Mouse (Mus musculus): ENCODE results near the gene Zfp663.

Zfp663 gene

DNA sequence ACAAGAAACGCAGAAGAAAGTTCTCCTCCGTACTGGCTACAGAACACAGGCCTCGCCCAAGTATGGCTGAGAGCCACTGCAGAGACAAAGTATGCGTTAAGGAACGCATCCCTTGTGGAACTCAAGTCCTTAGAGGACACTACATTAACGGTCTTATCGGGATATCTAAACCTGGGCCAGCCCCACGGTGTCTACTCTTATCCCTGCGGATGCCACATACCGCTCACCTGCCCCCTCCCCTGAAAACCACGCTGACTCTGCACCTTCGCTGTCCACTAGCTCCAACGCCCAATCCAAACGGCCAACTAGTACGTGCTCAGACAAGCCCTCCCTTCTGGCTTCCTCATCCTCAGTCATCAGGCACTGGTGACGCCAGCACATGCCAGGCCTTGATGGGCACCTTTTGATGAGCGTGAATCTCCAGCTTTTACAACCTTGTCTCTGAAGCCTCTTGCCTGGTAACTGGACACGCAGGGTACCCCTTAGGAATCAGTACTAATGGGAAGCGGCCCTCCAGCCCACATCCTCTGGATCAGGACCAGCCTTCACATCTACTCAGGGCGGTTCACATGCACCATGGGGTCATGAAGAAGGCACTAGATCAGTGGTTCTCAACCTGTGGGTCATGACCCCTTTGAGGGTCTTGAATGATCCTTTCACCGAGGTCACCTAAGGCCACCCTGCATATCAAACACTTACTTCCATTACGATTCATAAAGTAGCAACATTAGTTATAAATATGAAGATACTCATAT lies 46.4 kb downstream of the Zfp663 start:
- DNase-seq (ENCODE audit: extremely low spot score, low read depth, low spot score), result no peak

DNA sequence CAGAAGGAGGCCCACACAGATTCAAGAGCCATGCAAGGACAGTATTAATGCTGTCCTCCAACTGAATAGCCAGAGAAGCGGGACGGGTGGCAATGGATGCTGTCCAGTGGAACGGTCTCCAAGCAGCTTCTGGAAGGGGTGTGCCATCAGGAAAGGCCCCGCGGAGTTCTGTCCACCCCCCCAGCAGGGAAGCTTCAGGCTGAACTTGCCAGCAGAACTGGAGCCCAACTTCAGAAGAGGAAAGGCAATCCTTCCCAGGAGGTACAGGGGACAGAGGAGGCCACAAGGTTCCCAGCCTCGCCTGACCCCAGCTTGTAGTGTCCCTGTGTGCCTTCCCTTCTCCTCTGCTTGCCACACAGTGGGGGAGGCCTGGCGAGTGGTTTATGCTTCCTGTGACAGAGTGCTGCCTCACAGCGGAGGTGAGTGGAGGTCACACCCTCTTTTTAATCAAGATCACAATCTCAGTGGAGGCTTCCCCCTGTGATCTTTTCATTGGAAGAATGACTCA lies 47.1 kb downstream of the Zfp663 start:
- no peak for DNase-seq (ENCODE audit: extremely low spot score, low read depth, low spot score)

DNA sequence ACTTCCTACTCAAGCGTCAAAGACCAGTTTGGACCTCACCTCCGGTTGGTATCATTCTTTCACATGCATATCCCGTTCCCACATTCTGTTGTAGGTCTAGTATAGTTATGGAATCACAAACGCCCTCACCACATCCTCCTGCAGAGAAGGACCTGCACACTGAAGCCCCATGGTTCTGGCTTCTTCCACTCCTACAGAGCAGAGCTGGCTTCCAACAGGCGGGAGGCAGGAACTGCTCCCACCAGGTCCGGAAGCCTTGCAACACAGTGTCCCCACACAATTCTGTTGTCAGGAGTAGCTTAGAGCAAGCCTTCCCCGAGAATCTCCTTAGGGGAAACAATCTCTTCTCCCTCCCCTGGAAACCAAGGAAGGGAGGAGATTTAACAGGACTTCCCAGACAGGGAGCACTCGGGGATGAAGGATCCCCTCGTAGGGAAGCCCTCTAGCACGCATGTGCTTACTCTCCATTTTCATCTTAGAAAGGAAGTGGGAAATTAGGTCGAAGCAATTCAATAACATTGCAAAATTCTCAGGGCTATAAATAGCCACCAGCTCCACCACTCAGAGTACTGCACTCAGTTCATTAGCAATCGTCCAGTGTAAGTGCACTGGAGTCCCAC lies 47.9 kb downstream of the Zfp663 start:
- no peak for DNase-seq (ENCODE audit: extremely low spot score, low read depth, low spot score)

DNA sequence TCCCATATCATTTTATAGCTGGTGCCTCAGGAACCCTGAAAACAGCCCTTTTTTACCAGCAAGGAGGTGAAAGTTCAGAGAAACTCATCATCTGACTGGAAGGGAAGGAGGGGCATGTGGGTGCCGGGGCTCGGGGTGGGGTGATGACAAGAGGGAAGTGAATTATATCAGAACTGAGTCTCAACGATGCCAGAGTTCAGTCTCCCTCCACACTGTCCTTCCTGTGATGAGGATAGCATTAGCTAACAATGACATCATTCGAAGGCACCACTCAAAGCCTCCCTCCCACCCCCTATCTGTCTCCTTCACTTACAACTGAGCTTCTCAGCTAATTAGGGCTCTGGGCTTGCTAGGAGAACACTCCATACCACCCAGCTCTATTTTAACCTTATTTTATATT lies 49.0 kb downstream of the Zfp663 start:
- DNase-seq (ENCODE audit: extremely low spot score, low read depth, low spot score), result no peak

DNA sequence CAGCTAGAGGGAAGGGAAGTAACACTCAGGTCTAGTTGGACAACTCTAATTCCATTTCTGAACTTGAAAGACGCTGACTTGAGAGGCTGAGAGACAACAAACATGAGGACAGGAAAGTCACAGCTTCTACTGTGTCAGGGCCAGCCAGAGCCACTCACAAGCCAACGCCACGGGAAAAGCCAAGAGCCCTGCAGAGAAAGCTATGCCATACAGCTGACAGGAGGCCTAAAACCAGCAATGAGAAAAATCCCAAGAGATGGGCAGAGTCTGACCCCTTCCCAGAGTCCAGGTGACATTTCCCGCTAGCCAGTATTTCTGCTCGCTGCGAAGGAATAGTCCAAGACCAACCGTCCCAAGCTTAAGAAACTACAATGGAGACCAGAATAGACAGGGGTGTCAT lies 49.6 kb downstream of the Zfp663 start:
- DNase-seq (ENCODE audit: extremely low spot score, low read depth, low spot score), result no peak

DNA sequence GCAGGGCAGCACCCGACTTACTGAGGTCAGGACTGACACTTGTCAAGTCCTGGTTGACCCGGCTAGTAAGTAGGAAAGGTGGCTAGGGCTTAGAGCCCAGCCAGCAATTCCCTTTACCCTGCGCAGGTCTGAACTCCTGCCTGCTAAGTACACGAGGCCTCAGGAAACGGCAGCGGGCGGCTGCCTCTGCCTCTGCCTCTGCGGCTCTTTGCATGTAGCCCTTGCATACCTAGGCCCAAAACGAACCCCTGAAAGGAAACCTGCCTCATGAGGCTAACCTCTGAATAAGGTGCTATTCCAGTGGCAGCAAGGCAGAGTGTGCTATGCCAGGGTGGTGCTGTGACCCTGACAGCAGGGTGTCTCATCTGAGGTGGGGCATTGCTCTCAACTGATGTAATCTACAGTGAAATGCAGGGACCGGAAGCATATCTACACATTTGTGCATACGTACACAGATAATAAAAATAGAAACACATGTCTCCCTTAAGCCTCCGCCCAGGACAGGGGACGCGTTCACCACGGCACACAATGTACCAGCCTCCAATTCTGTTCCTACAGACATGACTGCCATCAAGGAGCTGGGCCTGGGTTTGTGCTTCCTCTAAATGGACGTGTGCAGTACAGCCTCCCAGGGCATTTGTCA lies 50.8 kb downstream of the Zfp663 start:
- DNase-seq (ENCODE audit: extremely low spot score, low read depth, low spot score), result no peak

DNA sequence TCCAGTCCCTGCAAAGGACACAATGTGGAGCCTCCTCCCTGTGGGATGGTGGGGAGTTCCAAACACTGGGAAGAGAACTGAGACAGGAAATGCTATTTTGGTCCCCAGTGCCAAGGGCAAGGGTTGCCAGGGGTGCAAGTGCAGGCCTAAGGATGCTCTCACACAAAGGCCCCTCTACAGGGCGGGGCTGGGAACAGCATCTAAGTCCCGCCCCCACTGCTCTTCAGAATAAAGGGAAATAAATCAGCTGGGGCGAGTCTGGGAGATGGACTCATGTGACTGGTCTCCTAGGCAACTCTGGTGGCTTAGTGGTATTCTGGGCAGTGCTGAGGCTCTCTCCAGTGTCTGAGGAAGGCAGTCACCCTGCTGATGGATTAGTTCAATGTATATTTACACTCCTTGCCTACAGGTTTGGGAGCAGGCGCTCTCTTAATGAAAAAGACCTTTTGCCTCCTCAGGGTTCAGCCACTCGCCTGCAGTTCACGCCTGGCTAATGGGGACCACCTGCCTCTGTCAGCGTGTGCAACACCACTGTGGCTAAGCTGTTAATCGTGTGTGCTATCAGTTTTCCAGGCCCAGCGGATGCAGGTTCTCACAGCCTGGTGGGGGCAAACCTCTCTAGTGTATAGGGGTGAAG lies 51.6 kb downstream of the Zfp663 start:
- peak; percentile 28 for DNase-seq (ENCODE audit: extremely low spot score, low read depth, low spot score)

DNA sequence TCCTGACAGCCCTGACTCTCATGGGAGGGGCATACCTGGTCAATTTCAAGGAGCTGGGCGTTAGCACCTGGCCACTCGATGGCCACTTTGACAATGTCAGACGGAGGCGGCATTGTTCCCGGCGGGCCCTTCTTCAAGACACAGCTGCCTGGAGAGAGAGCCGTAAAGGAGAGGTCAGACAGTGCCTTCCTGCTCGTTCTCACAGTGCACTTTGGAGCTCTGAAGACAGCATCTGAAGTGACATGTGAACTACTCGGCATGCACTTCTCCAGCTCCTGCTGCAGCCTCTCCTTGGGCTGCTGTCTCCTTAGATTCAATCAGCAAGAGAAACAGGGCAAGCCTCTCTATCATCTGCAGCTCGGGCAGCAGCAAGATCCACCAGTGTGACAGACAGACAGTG lies 52.3 kb downstream of the Zfp663 start:
- no peak for DNase-seq (ENCODE audit: extremely low spot score, low read depth, low spot score)

DNA sequence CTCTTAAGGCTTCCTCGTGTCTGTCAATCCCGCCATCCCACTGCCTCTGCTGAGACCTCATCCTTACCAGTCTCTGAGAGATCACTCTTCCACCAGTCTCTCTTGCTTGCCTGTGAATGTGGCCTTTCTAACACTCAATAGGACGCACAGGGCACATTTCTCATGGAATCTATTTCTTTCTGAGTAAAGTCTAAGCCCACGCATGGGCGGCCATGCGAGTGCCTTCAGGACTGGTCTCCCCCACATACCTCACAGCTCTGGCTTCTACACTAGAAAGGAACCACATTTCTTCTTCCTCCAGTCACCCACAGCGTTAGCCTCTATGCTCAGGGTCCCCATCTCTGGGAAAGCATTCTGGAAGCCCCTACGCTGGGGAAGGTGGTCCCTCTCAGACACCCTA lies 54.3 kb downstream of the Zfp663 start:
- no peak for DNase-seq (ENCODE audit: extremely low spot score, low read depth, low spot score)

DNA sequence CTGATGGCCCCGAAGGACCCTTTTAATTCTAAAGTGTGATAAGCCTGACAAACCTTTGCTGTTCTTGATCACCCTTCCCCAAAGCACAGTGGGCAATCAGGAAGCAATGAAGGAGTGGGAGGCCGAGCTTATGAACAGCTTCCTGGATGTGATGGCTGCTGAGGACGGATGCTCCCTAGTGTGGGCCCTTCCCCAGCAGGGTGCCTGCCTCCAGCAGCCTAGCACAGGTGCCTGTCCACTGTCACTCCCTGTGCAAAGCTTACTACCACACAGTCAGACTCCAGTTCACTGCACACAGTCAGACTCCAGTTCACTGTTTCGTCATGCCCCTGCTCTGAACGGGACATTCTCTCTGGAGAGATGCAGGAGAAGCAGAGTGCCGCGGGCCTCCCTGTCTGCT lies 56.1 kb downstream of the Zfp663 start:
- no peak for DNase-seq (ENCODE audit: extremely low spot score, low read depth, low spot score)

DNA sequence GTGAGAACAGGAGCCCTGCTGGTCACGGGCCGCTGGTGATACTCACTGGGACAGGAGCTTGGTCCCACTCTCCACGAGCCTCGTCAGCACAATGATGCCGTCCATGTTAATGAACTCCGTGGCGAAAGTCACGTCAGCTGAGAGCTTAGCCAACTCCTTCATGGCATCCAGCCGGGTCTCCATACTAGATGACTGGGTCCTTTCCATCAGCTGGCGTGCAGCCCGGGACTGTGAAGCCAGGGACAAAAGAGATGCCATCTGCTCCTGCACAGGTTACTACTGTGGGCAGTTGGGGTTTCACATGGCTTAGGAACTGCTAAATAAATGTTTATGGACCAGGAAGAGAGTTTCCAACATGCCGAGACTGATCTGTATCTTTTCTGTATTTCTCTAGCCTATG lies 57.0 kb downstream of the Zfp663 start:
- DNase-seq (ENCODE audit: extremely low spot score, low read depth, low spot score), result no peak

DNA sequence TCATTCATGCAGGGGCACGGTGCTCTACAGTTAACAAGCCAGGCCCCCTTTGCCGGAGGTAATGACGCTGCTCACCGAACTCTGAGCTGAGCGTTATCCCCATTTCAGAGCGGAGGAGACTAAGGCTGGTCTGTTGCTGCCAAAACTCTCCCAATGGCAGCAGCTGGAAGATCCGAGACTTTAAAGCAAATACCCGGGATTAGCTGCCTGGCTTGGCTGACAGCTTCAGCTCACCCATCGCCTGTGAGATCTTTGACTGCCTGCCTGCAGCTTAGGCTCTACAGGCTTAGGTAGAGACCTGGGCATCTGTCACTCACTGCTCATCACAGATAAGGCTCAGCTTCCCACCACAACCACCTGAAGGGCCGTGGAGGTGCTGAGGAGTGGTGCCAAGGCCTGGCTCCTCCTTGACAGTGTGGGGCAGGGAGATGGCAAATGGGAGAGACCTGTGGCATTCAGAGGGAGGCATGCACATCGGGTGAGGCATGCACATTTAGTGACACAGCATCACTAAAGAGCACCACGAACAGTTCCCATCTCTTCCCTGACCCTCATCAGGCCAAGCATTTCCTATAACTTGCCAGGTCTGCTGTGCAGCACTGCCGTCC lies 57.6 kb downstream of the Zfp663 start:
- no peak for DNase-seq (ENCODE audit: extremely low spot score, low read depth, low spot score)

DNA sequence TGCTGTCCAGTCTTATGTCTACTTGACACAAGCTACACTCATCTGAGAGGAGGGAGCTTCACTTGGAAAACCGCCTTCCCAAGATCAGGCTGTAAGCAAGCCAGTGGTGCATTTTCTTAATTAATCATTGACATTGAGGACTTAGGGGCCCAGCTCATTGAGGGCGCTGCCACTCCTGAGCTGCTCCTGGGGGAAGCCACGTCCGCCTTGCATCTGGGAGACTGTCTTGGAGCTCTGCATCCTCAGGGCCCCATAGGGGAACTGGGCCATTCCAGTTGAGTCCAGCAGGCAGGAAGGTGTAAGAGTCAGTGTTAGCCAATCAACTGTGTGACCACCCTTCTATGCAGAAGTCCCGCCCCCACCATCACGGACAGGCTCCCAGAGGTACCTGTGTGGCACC lies 60.7 kb downstream of the Zfp663 start:
- no peak for DNase-seq (ENCODE audit: extremely low spot score, low read depth, low spot score)

DNA sequence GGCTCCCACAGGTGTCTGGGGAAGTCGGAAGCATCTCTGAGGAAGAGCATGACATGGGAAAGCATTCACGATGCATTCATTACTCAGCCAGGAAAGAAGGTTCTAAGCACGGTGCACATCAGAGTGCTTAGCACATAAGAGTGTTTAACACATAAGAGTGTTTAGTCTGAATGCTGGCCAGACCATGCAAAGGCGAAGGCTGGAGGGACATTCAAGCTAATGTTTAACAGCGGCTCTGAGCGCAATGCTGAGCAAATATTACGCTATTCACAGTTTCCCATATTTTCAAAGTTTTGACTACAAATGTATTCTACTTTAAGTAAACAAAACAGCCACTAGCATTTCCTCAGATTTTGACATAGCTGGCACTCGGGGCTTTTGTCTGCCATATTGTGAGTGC lies 63.1 kb downstream of the Zfp663 start:
- no peak for DNase-seq (ENCODE audit: extremely low spot score, low read depth, low spot score)

DNA sequence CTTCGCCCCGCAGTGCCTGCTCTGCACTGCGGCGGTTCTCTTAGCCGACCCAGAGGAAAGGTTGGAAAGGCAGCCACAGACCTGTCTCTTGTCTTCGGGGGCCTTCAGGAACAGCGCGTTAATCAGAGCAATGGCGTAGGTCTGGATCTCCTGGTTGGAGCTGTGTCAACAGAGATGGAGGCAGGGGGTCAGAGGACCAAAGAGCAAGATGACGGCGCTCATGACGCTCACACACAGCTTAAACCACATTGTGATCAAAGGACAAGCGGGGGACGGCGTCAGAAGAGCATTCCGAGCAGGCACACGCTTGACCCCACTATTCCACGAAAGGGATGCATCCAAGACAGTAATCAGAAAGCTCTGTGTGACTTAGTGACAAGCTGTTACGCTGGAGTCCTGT lies 63.7 kb downstream of the Zfp663 start:
- no peak for DNase-seq (ENCODE audit: extremely low spot score, low read depth, low spot score)

DNA sequence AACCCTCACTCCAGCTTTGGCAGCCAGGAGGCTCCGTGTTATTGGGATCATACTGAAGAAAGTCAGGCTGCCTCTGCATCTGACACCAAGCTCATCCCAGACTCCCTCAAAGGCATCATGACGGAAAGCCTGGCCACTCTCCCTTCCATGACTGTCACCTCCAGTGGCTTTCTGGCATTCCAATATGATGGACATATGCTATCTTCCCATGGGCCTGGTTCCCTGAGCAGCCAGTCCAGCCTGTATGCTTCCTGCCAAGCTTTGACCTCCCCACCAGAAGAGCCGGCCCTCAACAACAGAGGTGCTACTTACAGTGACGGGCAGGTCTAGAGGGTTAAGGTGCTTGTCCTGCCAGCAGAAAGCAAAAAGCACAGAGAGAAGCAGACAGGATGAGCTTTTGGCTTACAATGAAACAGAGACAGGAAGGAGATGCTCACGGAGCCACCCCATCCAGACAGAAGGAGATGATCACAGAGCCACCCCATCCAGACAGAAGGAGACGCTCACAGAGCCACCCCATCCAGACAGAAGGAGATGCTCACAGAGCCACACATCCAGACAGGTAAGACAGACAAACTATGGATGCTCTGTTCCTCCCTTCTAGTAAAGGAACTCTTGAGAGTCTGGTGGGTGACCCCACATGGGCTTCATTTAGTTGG lies 65.0 kb downstream of the Zfp663 start:
- DNase-seq (ENCODE audit: extremely low spot score, low read depth, low spot score), result no peak

DNA sequence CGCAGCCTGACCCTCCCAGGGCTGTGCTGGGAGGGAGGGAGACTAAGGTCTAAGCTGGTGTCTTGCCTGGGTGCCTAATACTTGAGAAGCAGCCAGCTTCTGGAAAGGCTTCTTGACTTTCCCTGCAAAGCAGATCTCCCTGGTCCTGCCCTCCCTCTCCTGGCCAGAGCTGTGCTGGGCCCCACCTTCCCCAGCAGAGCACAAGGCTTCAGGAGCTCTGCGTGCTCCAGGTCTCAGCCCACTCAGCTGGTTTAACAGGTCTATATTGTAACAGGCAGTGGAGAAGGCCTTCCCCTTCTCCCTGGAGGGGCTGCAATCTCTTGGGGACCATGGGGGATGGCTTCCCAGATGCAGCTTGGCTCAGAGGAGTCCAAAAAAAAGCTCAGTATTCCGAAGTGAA lies 67.1 kb downstream of the Zfp663 start:
- DNase-seq (ENCODE audit: extremely low spot score, low read depth, low spot score), result no peak
